Mouse (Mus musculus) hindlimb bud, embryonic 11.5 days (tissue): ENCODE results near the gene Nav2.

Source experiments
- DNase-seq: peaks from one replicate; pipeline ENCODE4 v3.0.0-alpha.2; 2012; ENCODE audit warnings: low read depth, low spot score; ENCODE audit errors: extremely low spot score

The Nav2 gene

DNA sequence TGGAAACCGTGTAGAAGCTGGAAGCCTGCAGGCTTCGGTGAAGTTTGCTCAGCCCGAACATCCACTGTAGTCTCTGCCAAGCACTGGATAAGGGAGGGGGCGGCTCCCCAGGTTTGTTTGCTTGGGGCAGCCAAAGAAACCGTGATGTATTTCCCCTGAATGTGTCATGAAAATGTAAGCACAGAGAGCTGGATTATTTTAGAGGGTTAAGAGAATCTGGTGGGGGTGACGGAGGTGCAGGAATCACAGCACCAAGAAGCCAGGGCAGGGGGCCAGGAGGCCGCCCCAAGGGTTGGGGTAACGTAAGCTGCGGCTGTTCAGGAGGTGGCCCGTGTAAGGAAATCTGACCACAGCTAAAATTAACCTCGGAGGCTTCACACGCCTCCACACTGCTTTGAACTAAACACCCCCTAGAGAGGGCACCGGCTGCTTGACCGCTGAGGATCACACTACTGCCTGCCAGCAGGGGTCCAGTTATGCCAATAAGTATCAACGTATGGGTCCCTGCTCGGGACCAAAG lies 434.6 kb downstream of the Nav2 start:
- DNase-seq = no peak

DNA sequence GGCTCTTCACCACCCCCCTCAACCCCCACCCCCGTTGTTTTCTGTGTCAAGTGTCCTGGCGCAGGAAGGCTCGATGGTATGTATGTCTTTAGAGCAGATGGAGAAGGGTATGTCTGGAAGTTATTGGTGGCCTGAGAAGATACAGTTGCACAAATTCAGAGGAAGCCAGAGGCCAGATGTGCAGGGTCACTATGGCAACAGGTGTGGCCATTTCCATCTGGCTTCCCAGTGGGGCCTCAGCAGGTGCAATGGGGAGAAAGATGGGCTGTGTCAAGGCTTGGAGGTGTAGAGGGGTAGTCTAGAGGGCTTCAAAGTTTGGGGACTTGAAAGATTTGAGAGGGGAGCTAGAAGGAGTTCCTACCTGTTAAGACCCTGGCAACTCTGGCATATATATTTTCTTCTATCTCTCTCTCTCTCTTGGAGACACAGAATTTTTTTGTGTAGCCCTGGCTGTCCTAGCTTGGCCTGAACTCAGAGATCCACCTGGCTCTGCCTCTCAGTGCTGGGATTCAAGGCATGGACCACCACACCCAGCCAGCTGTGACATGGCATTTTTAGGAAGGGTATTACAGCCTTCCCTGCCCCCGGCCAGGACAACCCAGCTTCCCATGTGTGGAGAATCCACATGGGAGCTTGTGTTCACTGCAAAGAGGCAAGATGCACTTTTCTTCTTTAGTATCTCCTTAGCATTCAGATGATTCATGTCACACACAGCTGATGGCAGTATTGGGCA lies 435.4 kb downstream of the Nav2 start:
- no peak for DNase-seq

- DNase-seq = no peak
Observed at GRCm38 (mm10) chr7:49347338-49348272, 439.1 kb downstream of the Nav2 start.

DNA sequence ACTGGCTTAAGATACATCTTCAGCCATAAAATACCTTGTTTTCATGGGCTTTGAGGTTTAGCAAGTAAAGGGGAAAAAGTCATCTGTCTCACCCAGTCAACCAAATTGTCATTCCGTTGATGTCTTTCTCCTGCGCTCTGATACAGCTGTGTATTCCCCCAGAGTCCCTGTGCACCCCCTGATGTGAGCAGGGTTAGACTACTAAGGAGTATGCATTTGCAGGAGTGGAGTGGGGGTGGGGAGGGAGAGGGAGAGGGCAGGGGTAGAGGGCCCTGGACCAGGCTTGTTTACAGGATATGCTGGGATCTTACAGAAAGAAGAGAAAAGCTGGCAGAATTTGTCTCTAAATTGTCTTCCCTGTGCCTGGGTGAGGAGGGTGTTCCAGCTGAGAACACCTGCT lies 440.1 kb downstream of the Nav2 start:
- DNase-seq = no peak

DNA sequence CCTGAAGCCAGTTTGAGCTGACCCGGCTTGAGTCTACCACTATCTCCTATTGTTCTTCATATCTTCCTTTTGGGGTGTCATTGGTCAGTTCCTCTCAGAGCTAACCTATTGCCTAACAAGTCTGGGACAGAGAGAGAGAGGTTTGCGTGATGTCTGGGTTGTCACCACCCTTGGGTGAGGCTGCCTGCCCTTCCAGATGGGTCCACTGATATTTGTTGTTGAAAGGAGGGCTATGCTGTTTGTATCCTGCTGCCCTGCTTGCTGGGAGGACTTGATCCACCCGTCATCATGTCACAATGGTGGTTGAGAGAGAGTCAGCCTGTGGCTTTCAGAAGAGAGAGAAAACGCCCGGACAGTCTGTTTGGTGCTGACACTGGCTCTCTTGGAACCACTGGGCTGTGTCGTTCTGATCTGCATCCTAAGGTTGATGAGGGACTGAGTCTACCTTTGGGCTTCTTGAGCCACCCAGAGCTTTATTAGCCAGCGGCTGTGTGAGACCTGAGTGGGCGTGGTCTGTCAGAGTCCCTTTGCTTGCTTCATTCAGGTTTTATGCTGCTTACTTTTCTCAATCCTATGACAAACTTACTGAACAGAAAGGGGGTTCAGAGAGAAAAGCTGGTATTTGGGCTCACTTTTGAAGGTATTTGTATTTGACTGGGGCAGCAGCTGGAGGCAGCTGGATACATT lies 441.9 kb downstream of the Nav2 start:
- no peak for DNase-seq

DNA sequence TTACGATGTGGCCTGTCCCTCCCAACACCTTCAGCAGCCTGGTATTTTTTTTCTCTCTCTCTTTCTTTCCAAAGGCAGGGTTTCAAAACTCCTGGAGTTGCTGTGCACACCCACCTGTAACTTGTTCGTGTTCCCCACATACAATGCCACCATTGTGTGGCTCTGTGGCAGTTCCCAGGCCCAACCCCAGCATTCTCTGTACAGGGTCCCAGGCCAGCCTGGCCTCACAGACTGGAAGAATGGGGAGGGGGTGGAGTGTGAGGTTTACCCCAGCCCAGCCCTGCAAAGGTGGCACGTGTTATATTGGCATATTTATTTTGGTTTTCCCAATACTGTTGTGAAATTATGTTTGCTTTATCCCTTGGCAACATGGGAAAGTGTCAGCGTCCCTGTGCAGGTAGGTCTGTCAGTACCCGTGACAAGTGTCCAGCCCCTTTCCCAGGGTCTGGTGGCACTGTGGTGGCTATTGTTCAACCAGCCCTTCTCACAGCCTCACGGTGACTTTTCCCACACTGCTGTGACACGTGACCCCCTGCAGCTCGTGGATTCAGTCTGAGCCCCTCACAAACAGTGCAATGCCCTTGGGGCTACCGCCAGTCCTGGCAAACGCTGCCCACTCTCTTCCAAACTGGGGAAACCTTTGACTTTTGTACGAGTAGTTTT lies 443.2 kb downstream of the Nav2 start:
- DNase-seq = no peak

GRCm38 (mm10) chr7:49357441-49358165 lies 449.1 kb downstream of the Nav2 start:
- DNase-seq = no peak

- no peak for DNase-seq
Observed at GRCm38 (mm10) chr7:49359120-49359519, 450.6 kb downstream of the Nav2 start.

DNA sequence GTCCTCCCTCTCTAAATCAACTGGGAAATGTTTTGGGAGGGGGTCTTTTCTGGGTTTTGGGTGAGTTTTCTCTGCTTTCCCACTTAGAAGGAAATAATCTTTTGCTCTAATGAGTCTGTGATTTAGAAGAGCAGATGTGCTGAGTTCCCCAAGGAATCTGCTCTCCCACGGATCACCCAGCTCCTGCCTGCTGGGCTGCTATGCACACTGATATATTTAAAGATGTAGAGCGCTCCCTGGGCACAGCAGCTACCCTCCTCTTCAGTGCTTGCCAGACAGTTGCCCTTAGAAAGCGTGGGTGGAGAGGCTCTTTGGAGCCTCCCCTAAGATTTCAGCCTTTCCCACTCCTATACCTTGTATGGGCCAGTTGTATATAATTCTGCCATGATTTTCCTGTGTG lies 452.1 kb downstream of the Nav2 start:
- DNase-seq = no peak

DNA sequence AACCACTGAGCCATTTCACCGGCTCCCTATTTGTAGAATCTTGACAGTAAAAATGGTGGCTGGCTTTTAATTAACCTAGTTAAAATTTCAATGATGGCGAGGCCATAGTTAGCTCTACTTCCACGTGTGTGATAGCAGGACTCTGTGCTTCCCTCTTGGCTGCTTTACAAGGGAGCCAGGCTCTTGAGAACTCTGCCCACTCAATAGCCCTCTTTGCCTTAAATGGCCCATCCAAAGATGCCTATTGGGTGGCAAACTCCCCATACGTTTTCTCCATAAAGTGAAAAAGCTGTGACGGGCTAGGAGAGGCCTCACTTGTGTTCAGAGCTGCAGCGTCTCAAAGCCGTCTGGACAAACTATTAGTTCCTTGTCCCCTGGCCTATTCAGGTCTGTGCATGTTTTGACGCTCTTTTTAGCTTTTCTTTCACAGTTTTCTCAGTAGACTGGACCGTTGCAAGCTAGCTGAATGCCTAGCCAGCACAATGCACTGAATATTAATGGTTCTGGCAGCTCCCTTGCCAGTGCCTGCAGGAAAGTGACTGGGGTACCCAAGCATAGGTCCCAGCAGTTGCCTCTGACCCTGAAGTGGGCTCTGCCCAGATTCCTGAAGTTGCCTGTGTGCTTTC lies 453.1 kb downstream of the Nav2 start:
- DNase-seq = no peak

GRCm38 (mm10) chr7:49364486-49365162 lies 456.1 kb downstream of the Nav2 start:
- DNase-seq = no peak

- no peak for DNase-seq
Observed at GRCm38 (mm10) chr7:49368590-49368989, 460.1 kb downstream of the Nav2 start.

DNA sequence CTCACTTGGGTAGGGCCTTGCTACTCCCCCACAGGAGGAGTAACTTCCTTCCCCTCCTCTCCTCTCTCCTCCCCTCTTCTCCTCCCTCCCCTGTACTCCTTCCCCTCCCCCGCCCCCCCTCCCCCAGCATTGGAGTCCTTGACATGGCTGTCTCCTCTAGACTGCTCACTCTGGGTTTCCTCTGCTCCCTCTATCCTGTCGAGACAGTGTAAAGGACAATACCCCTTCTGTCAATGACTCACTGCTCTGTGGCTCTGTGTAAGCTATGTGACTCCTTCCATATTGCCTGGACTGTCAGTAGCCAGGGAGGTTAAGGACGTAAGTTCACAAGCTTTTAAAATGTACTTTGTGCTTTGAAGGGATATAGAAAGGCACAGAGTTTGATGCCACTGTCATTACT lies 460.5 kb downstream of the Nav2 start:
- no peak for DNase-seq

GRCm38 (mm10) chr7:49369809-49370473 lies 461.4 kb downstream of the Nav2 start:
- no peak for DNase-seq

DNA sequence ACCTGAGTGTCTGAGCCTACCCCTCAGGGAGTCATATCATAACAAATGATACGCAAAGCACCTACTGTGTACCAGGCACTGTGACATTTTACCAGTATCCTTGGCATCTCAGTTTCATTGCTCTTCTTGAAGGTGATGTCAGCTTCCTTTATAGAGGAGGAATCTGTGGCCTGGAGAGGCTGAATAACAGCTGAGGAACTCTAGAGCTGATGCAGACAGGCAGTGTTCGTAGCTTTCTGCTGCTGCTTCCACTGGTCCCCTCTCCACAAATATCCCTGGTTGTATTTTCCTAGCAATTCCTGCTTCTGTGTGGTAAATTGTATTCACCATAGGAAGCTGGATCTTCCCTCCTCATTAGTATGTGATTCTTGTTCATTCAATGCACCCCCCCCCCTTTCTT lies 462.8 kb downstream of the Nav2 start:
- DNase-seq = no peak

- no peak for DNase-seq
Observed at GRCm38 (mm10) chr7:49371972-49372371, 463.5 kb downstream of the Nav2 start.

DNA sequence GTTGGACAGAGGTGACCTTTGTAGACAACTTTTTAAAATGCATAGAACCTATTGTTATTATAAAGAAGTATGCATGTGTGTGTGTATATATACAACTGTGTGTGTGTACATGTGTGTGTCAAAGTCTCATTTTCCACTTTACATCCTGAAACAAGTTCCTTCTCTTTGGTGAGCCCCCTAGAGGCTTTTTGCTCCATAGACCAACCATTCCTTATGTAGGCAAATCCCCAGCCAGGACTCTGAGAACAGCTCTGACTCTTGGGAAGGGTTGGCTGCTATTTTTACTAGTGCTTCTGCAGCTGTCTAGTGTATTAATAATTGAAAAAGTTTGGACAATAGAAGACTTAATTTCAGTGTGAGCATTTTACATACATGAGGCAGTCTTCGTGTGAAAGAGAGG lies 464.7 kb downstream of the Nav2 start:
- no peak for DNase-seq

DNA sequence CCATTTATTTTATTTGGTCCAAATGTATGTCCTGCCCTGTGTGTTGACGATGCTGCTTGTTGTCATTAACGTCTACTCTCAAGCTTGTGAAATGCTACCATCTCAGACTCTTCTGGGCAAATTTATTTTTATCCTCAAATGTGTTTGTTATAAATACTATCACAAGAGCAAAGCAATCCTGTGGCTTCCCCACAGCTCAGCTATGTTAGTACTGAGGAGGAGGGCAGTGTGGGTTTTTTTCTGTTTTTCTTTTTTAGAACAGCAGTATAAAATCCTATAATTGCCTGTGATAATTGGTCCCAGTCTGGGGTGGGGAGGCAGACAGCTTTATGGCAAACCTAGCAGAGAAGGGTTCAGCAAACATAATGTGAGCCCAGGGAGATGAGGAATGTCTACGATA lies 465.1 kb downstream of the Nav2 start:
- no peak for DNase-seq

DNA sequence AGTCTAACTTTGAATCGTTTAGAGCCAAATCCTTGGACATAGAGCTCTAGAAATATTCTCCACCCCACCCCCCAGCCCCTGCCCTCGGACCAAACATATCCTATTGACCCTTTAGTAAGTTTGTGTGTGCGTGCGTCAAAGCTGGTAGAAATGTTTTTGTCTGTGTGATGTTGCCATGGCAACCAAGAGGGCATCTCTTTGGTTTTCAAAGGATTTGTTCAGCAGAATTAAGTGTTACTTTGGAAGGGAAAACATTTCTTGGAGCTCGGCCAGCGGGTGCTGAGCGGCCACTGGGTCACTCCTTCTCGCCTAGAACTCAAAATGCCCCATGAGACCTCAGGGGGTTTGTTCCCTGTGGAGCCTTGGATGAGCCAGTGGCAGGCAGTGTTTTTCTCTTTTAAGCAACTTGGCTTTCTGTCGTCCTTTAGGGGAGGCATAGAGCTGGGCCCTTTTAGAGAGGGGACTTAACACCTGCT lies 467.0 kb downstream of the Nav2 start:
- DNase-seq = no peak
